Mouse (Mus musculus) cerebellum, postnatal 10 days (tissue): Measurements from ENCODE around the gene Ubiad1.

Experiments used
- DNase-seq, 2 experiments: peaks; one replicate each; pipeline ENCODE4 v3.0.0; 2021; ENCODE audit warnings: mixed read lengths in 2 of 2

Ubiad1 gene

GRCm38 (mm10) chr4:148444250-148444967, at the start of gene Ubiad1:
Gene Ubiad1, minus strand, starts transcription at chr4:148444771.
- peak; percentile 91 to 92 for DNase-seq

- peak; percentile 77 to 82 for DNase-seq
Measured at GRCm38 (mm10) chr4:148491448-148491847, 46.9 kb upstream of the Ubiad1 start.

- peak in 1 of 2 experiments; percentile 20 for DNase-seq
Measured at GRCm38 (mm10) chr4:148490502-148490901, 45.9 kb upstream of the Ubiad1 start.

GRCm38 (mm10) chr4:148487841-148488240, 43.3 kb upstream of the Ubiad1 start:
- peak in 1 of 2 experiments; percentile 25 for DNase-seq

- no peak for DNase-seq
Measured at GRCm38 (mm10) chr4:148484511-148484910, 39.9 kb upstream of the Ubiad1 start.

GRCm38 (mm10) chr4:148481557-148482168, 37.1 kb upstream of the Ubiad1 start:
- no peak for DNase-seq

GRCm38 (mm10) chr4:148480245-148480644, 35.7 kb upstream of the Ubiad1 start:
- no peak for DNase-seq

- no peak for DNase-seq
Measured at GRCm38 (mm10) chr4:148473496-148473895, 28.9 kb upstream of the Ubiad1 start.

GRCm38 (mm10) chr4:148472436-148473174, 28.0 kb upstream of the Ubiad1 start:
- no peak for DNase-seq

GRCm38 (mm10) chr4:148471363-148471806, 26.8 kb upstream of the Ubiad1 start:
- DNase-seq = no peak

- DNase-seq = no peak
Measured at GRCm38 (mm10) chr4:148469487-148470252, 25.1 kb upstream of the Ubiad1 start.

- DNase-seq = no peak
Measured at GRCm38 (mm10) chr4:148468396-148468795, 23.8 kb upstream of the Ubiad1 start.

- no peak for DNase-seq
Measured at GRCm38 (mm10) chr4:148466511-148467079, 22.0 kb upstream of the Ubiad1 start.

GRCm38 (mm10) chr4:148464869-148465268, 20.3 kb upstream of the Ubiad1 start:
- DNase-seq = no peak

GRCm38 (mm10) chr4:148464301-148464700, 19.7 kb upstream of the Ubiad1 start:
- no peak for DNase-seq

GRCm38 (mm10) chr4:148463208-148463960, 18.8 kb upstream of the Ubiad1 start:
- DNase-seq = peak; percentile 79 to 83

- peak in 1 of 2 experiments; percentile 11 for DNase-seq
Measured at GRCm38 (mm10) chr4:148462717-148463116, 18.1 kb upstream of the Ubiad1 start.

GRCm38 (mm10) chr4:148461772-148462171, 17.2 kb upstream of the Ubiad1 start:
- DNase-seq = no peak

- DNase-seq = peak; percentile 43 to 58
Measured at GRCm38 (mm10) chr4:148460656-148461284, 16.2 kb upstream of the Ubiad1 start.

- DNase-seq = no peak
Measured at GRCm38 (mm10) chr4:148455477-148456025, 11.0 kb upstream of the Ubiad1 start.

GRCm38 (mm10) chr4:148453707-148454106, 9.1 kb upstream of the Ubiad1 start:
- no peak for DNase-seq
